Mouse (Mus musculus): Measurements from ENCODE around the gene Npm3.

Npm3 gene

GRCm38 (mm10) chr19:45753551-45753950, 4.2 kb upstream of the Npm3 start:
- DNase-seq (ENCODE audit: low read depth): no peak

GRCm38 (mm10) chr19:45751881-45752280, 2.5 kb upstream of the Npm3 start:
- DNase-seq (ENCODE audit: low read depth): no peak

DNA sequence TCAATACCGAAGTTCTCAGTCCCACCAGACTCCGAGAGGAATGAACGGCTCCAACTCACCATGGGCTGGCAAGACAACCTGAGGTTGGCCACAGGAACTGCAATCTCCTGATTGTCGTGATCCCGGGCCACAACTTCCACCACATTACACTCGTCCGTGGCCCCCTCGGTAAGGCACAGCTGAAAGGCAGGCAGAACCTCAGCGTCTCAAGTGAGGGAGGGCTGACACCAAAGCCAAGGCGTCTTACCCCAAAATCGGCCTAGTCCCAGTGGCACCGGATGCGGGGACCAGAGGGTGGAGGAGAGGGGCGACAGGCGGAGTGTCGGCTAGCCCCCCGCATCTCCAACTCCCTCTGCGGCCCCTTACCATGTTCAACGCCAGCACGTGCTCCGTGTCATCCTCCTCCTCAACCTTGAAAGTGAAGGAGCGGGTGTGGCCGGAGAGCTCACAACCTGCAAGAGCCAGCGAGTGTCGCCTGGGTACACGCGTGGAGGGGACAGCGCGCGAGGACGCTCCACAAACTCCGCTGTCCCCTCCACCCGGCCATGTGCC, 624 bp downstream of the Npm3 start:
- no peak for DNase-seq (ENCODE audit: low read depth)

GRCm38 (mm10) chr19:45748206-45748605, 1.2 kb downstream of the Npm3 start:
- DNase-seq (ENCODE audit: low read depth): no peak

DNA sequence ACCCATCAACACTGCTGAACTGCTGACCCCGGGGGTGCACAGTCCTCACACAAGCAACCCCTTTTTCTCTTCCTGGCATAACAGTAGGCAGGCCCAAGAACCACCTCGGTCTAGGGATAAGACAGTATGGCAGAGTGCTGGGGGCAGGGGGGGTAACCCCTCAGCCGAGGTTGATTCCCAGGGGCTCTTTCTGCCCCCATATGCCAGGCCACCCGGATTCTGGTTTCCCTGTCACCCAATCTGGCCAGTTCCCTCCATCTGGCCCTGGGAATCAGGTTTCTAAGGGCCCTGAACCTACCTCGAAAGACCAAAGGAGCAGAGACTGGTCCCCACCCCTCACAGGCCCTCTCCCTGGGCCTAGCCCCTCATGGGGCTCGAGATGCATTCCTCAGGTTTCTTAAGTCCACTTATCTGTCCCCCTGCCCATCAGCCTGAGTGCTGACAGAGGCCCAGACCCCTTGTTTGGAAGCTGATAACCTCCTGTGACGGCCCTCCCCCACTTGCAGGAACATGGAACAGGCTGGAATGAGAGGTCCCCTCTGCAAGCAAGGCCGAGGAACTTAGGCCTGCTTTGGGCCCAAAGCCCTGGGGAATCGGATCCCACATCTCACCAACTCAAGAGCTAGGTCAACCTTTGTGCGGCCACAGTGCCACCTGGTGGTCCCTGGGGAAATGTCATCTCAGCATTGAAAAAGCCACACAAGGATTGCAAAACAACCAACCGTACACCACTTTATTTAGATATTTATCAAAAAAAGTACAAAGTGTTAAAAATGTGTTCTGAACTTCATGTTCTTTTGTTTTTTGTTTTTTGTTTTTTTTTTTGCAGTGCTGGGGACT, 2.1 kb downstream of the Npm3 start:
- peak; percentile 93 for DNase-seq (ENCODE audit: low read depth)

- DNase-seq (ENCODE audit: low read depth): peak; percentile 77
Observed at GRCm38 (mm10) chr19:45746153-45747020, 3.0 kb downstream of the Npm3 start.

DNA sequence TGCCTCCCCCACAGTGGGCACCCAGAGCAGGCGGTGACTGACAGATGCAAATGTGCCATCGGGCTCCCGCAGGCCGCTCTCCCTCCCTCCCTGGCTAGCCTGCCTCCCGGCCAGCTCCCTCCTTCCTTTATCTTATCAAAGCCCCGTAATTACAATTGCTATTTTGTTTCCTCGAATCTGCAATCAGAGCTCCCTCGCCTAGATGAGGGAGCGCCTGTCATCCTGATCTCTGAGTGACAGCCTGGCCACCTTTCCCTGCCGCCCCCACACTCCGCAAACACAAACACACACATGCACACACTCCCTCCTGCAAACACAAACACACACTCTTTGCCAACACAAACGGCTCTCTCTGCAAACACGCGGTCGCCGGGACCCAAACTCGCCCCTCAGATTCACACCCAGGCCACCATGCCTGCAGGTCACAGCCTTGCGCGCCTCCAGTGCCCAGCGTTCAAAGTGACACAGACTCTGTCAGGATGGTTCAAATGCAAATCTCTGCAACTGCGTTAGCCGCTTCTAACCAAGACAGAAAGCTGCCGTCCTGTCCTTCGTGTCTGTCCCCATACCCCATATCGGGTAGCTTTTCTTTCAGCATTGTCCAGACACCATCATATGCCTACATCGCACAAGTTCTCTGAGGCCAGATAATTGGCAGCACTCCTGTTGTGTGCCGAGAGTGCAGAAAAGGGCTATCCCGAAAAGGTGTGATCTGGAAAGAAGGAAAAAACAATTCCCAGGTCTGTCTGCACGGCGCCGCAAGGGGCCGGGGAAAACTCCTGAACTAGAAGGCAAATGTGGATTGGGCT, 3.8 kb downstream of the Npm3 start:
- DNase-seq (ENCODE audit: low read depth): no peak

DNA sequence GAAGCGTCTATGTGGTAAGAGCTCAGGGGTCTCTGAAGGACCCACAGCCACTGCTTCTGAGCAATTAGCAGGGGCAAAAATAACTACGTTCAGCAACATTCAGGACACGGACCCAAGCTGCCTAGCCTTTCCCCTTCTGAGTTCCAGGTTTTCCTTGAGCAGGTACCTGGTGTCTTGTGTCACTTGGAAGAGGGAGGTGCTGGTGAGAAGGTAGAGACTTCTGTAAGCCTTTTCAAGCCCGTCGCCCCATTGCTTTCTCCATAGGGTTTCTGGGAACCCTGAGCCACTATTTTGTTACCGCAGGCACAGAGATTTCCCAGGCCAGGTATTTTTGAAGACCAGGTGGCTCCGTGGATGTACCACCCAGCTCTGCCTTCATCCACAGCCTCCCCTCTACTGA, 5.8 kb downstream of the Npm3 start:
- no peak for DNase-seq (ENCODE audit: low read depth)

DNA sequence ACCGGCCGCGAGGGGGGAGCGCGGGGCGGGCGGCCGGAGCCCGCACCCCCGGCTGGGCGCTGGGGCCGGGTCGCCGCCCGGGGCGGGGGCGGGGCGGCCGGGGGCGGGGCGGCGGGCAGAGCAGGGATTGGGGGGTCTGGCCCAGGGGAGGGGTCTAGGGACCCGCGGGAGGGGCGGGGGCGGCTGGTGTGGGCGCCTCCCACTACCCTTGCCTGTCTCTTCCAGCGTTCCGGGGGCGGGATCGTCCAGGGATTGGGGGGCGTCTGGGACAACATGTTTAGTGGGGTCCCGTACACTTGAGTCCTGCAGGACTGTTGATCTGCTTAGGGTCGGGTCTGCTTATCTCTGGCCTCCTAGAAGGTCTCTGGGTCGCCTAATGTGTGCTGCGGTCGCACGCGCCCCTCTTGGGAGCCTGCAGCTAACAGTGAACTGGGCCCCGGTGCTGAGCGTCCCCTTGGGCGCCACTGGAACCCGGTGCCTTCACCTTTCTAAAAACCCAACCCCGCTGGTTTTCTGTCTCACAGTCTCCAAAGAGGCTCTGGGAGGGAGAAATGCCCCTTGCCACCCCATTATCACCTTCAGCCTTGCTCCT, 6.3 kb downstream of the Npm3 start:
- no peak for DNase-seq (ENCODE audit: low read depth)

DNA sequence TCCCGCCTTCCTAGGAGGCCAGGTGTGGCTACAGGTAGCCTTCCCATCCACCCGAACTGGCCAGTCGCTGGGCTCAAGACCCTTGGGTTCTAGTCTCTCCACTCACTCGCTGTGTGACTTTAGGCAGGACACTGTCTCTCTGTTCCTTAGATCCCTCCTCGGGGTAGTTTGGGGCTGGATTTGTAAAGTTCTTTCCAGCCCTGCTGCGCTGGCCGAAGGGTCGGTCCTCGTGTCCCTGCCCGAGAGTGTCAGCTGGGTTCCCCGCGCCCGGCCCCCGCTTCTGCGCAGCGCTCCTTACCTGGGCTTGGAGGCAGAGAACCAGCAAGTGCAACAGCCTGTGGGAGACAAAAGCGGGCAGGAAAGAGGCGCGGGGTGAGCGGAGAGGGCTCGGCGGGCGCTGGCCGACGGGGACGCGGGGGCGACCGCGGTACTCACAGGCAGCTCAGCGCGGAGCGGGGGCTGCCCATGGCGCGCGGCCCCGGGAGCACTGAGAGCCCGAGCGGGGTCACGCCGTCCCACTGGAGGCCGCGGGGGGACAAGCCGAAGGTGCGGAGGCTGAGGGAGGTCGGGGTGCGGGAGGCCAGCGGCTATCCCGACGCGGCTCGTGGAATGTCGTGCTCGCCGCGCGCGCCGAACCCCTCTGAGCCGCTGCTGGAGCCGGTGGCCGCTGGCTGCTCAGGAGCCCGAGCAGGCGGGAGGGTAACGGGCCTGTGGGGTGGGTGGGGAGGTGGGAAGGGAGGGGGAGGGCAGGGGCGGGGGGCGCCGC, 7.0 kb downstream of the Npm3 start, which contains the start of gene Fgf8:
Gene Fgf8, minus strand, starts transcription at position 698 of the 766 bp plus-strand sequence.
- DNase-seq (ENCODE audit: low read depth): no peak

GRCm38 (mm10) chr19:45741431-45742217, 7.8 kb downstream of the Npm3 start:
- DNase-seq (ENCODE audit: low read depth): no peak

DNA sequence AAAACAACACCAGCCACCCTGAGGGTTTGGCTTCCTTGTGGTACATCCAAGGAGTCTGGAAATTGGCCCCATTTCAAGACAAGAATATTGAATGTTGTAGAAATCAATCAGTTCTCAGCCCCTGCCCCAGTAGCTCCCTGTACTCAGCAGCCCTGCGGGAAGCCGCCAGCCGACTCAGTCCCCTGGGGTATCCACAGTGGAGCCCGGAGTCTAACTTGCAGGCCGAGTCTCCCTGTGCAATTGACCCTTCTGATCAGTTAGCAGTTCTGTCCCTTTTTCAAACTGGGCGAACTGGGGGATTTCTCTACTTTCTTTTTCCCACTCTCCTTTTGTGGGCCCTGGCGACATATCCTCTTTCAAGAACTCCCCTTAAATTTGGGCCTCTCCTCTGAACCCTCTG, 8.6 kb downstream of the Npm3 start:
- no peak for DNase-seq (ENCODE audit: low read depth)

- DNase-seq (ENCODE audit: low read depth): no peak
Observed at GRCm38 (mm10) chr19:45740233-45740632, 9.2 kb downstream of the Npm3 start.

DNA sequence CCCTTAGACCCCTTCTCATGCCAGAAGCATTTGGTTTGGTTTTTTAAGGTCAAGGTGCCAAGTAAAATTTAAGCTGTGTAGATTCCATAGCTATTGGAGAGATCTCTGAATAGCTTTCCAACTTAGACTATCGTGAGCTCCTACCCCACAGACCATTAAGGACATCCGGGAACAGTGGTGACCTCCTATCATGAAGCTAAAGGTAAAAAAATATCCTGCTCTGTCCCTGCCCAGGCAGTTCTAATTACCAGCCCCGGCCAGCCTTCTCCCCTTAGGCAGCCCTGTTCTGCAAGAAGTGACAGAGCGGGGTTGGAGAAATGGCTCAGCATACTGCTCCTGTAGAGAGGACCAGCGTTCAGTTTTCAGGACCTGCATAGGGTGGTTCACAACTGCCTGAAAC, 10.9 kb downstream of the Npm3 start:
- no peak for DNase-seq (ENCODE audit: low read depth)

GRCm38 (mm10) chr19:45737846-45738484, 11.4 kb downstream of the Npm3 start:
- no peak for DNase-seq (ENCODE audit: low read depth)

GRCm38 (mm10) chr19:45737208-45737845, 12.1 kb downstream of the Npm3 start:
- DNase-seq (ENCODE audit: low read depth): no peak

GRCm38 (mm10) chr19:45736855-45737207, 12.6 kb downstream of the Npm3 start:
- DNase-seq (ENCODE audit: low read depth): no peak

DNA sequence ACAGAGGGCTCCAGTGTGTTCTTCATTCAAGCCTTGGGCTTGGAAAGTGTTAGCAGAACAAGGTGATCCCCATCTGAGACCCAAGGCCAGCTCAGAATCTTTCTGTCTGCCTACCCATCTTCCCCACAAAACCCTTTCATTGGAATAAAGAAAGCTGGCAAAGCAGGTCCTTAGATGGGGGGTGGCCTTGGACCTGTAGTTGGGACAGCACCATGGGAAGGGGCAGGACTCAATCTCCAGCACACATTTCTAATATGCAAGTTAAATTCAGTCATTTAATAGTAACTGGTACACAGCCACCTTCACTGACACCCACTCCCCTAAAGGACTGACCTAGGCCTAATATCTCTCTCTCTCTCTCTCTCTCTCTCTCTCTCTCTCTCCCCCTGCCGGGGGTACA, 13.2 kb downstream of the Npm3 start:
- no peak for DNase-seq (ENCODE audit: low read depth)

DNA sequence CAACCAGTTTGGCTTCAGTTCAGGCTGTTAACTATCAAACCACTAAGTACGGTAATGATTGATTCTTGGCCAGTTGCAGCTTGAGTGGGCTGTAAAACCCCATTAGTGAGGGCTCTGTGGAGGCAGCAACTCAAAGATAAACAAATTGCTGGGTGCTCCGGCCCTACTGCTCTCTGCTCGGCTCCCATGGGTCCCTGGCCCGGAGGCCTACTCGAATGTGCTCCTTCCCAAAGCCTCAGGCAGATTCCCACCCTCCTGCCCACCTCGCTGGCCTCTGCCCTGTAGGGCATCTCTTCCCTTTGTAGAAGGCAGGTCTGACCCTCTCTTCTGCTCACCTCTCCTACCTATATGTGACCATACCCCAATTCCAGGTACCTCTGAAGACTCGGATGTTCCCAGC, 14.6 kb downstream of the Npm3 start:
- DNase-seq (ENCODE audit: low read depth): no peak
